Mouse (Mus musculus): ENCODE measurements around the gene Lamtor3. TPM values are rescaled to one million over a fixed set of nuclear protein-coding genes. Genes with fewer than 3 reads are reported as not detected.

The Lamtor3 gene
- 131 and 135 TPM in 2 replicates for polyA plus RNA-seq (2015; fragmentation: Nextera tagmentation; extraction: Ambion mirVana)

GRCm38 (mm10) chr3:137918172-137918931, at the start of gene Lamtor3:
Lamtor3 (plus strand) TSS chr3:137918506.
- Histone ChIP-seq H3K4me2 (ENCODE audit: low read length) (peak within 1 kb of the TSS; percentile 73), H3K27me3 (ENCODE audit: insufficient read depth, low read length) (no peaks in the 10 kb centered on the region), H3K9ac (ENCODE audit: low read depth, low read length) (peak within 1 kb of the TSS; percentile 64), H3K4me1 (replicated peaks; ENCODE audit: insufficient read depth, low read length) (no peaks in the 10 kb centered on the region; the same call in 1 of the 2 replicates), H3K4me3 (replicated peaks; ENCODE audit: low read depth, low read length) (peak within 1 kb of the TSS; percentile 65), H3K27ac (peak within 1 kb of the TSS; percentile 87), H3K36me3 (ENCODE audit: insufficient read depth, low read length) (peaks cover 6% of the 10 kb centered on the region; the same call in 1 of the 2 replicates), H3K9me3 (replicated peaks; ENCODE audit: low read length) (no peaks in the 10 kb centered on the region)
- under 1% methylated on average over 47 of the region's 47 CpGs for WGBS
- DNase-seq (ENCODE audit: low spot score) (peak; percentile 83), ATAC-seq (replicated peaks; ENCODE audit: low FRiP score, low read depth) (peak; percentile 93)
- TF ChIP-seq CTCF (IDR thresholded peaks at IDR 0.05; ENCODE audit: low read depth): peak; percentile 29; the same call in 1 of the 2 replicates

- H3K27ac ChIP-seq: no peak overlapping the region
- no peaks in the 10 kb centered on the region for H3K36me3 ChIP-seq (ENCODE audit: insufficient read depth, low read length)
- TF ChIP-seq CTCF (IDR thresholded peaks at IDR 0.05; ENCODE audit: low read depth): no peak
- H3K9ac ChIP-seq (ENCODE audit: low read depth, low read length): no peak overlapping the region
- no peak overlapping the region for H3K4me3 ChIP-seq (replicated peaks; ENCODE audit: low read depth, low read length)
- peak; percentile 4 for DNase-seq (ENCODE audit: low spot score)
- 89% methylated on average over 9 of the region's 9 CpGs for WGBS
- no peaks in the 10 kb centered on the region; the same call in 1 of the 2 replicates for H3K4me1 ChIP-seq (replicated peaks; ENCODE audit: insufficient read depth, low read length)
- H3K27me3 ChIP-seq (ENCODE audit: insufficient read depth, low read length): no peaks in the 10 kb centered on the region
- no peaks in the 10 kb centered on the region for H3K9me3 ChIP-seq (replicated peaks; ENCODE audit: low read length)
- ATAC-seq (replicated peaks; ENCODE audit: low FRiP score, low read depth): no peak
- no peak overlapping the region for H3K4me2 ChIP-seq (ENCODE audit: low read length)
Observed at GRCm38 (mm10) chr3:137869395-137869794, 48.9 kb upstream of the Lamtor3 start.

GRCm38 (mm10) chr3:137879313-137879712, 39.0 kb upstream of the Lamtor3 start:
- TF ChIP-seq CTCF (IDR thresholded peaks at IDR 0.05; ENCODE audit: low read depth): no peak
- 87% methylated on average over 3 of the region's 3 CpGs for WGBS
- DNase-seq (ENCODE audit: low spot score): no peak

DNA sequence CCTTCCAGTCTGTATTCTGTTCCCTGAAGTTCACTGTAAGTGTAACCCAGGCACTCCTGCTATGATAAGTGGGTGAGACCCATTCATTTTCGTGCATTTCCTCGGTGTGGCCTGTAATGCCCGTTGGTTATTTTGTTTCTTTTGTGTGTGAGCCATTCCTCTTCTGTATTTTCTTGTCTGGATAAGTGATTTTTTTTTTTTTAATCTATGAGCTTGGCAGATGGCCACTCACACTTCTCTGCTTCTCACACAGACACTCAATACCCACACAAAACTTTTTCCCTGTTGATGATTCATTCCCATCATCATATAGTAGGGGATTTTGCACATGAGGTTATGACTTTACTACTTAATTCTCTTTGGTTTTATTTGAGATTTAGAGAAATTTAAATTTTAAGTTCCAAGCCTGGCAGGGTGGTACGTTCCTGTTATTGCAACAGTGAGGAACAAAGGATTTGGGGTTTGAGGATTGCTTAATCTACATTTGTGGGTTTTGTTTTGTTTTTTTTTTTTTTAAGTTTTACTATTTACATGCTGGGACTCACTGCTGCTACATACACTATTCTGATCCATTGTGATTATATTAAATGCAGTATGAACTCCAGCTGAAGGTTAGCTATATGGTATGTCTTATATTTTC, 38.1 kb upstream of the Lamtor3 start:
- DNase-seq (ENCODE audit: low spot score) (no peak), ATAC-seq (replicated peaks; ENCODE audit: low FRiP score, low read depth) (no peak)
- no peaks in the 10 kb centered on the region for H3K27me3 ChIP-seq (ENCODE audit: insufficient read depth, low read length)
- H3K36me3 ChIP-seq (ENCODE audit: insufficient read depth, low read length): no peaks in the 10 kb centered on the region
- no peaks in the 10 kb centered on the region for H3K9me3 ChIP-seq (replicated peaks; ENCODE audit: low read length)
- no peak overlapping the region for H3K27ac ChIP-seq
- no peak for TF ChIP-seq CTCF (IDR thresholded peaks at IDR 0.05; ENCODE audit: low read depth)
- H3K9ac ChIP-seq (ENCODE audit: low read depth, low read length): no peak overlapping the region
- no peak overlapping the region for H3K4me2 ChIP-seq (ENCODE audit: low read length)
- no peaks in the 10 kb centered on the region for H3K4me1 ChIP-seq (replicated peaks; ENCODE audit: insufficient read depth, low read length)
- WGBS: 79% methylated on average over 4 of the region's 4 CpGs
- H3K4me3 ChIP-seq (replicated peaks; ENCODE audit: low read depth, low read length): no peak overlapping the region

More at GRCm38 (mm10) chr3:137879313-137879712, 39.0 kb upstream of the Lamtor3 start:
- Histone ChIP-seq H3K9me3 (replicated peaks; ENCODE audit: low read length) (no peaks in the 10 kb centered on the region), H3K36me3 (ENCODE audit: insufficient read depth, low read length) (no peaks in the 10 kb centered on the region), H3K27ac (no peak overlapping the region), H3K9ac (ENCODE audit: low read depth, low read length) (no peak overlapping the region), H3K4me2 (ENCODE audit: low read length) (no peak overlapping the region), H3K4me3 (replicated peaks; ENCODE audit: low read depth, low read length) (no peak overlapping the region), H3K27me3 (ENCODE audit: insufficient read depth, low read length) (no peaks in the 10 kb centered on the region), H3K4me1 (replicated peaks; ENCODE audit: insufficient read depth, low read length) (no peaks in the 10 kb centered on the region)
- ATAC-seq (replicated peaks; ENCODE audit: low FRiP score, low read depth): no peak

GRCm38 (mm10) chr3:137881093-137881492, 37.2 kb upstream of the Lamtor3 start:
- no peaks in the 10 kb centered on the region for H3K9me3 ChIP-seq (replicated peaks; ENCODE audit: low read length)
- H3K9ac ChIP-seq (ENCODE audit: low read depth, low read length): no peak overlapping the region
- H3K27me3 ChIP-seq (ENCODE audit: insufficient read depth, low read length): no peaks in the 10 kb centered on the region
- 88% methylated on average over 5 of the region's 5 CpGs for WGBS
- H3K4me2 ChIP-seq (ENCODE audit: low read length): no peak overlapping the region
- no peak for DNase-seq (ENCODE audit: low spot score)
- TF ChIP-seq CTCF (IDR thresholded peaks at IDR 0.05; ENCODE audit: low read depth): no peak
- 0 out of 2 replicates have a peak, but pooled peaks cover 3% of the 10 kb centered on the region for H3K36me3 ChIP-seq (ENCODE audit: insufficient read depth, low read length)
- ATAC-seq (replicated peaks; ENCODE audit: low FRiP score, low read depth): no peak
- H3K27ac ChIP-seq: no peak overlapping the region
- H3K4me3 ChIP-seq (replicated peaks; ENCODE audit: low read depth, low read length): no peak overlapping the region
- H3K4me1 ChIP-seq (replicated peaks; ENCODE audit: insufficient read depth, low read length): no peaks in the 10 kb centered on the region

GRCm38 (mm10) chr3:137887961-137888360, 30.3 kb upstream of the Lamtor3 start:
- Histone ChIP-seq H3K36me3 (ENCODE audit: insufficient read depth, low read length) (peaks cover 22% of the 10 kb centered on the region), H3K4me1 (replicated peaks; ENCODE audit: insufficient read depth, low read length) (no peaks in the 10 kb centered on the region), H3K9ac (ENCODE audit: low read depth, low read length) (no peak overlapping the region), H3K27ac (no peak overlapping the region), H3K4me2 (ENCODE audit: low read length) (no peak overlapping the region), H3K9me3 (replicated peaks; ENCODE audit: low read length) (no peaks in the 10 kb centered on the region), H3K27me3 (ENCODE audit: insufficient read depth, low read length) (no peaks in the 10 kb centered on the region), H3K4me3 (replicated peaks; ENCODE audit: low read depth, low read length) (no peak overlapping the region)
- 87% methylated on average over 7 of the region's 7 CpGs for WGBS
- TF ChIP-seq CTCF (IDR thresholded peaks at IDR 0.05; ENCODE audit: low read depth): no peak
- ATAC-seq (replicated peaks; ENCODE audit: low FRiP score, low read depth): no peak
- DNase-seq (ENCODE audit: low spot score): no peak
